Mouse (Mus musculus) limb, embryonic 14.5 days (tissue): ENCODE data around the gene Nox4. TPM values are rescaled to one million over a fixed set of nuclear protein-coding genes. Genes with fewer than 3 reads are reported as not detected.

Experiments used
- ATAC-seq: fragments of 200-750 bp; cut with Nextera tagmentation; 2 replicates; pipeline ENCODE4 v1.8.0; 2017; ENCODE audit warnings: low read depth, moderate number of reproducible peaks, moderate TSS enrichment; ENCODE audit not compliant: low FRiP score
- DNase-seq: peaks from one replicate; pipeline ENCODE4 v3.0.0-alpha.2; 2015; ENCODE audit warnings: low spot score
- H3K27ac ChIP-seq: fragments of 300-500 bp; sonication (generic); replicated peaks from 2 replicates; pipeline ENCODE4 v1.5.1; 2014; ENCODE audit warnings: low read depth, mild to moderate bottlenecking, low read length, moderate library complexity, mixed read lengths
- H3K27me3 ChIP-seq: fragments of 300-500 bp; sonication (generic); 2 replicates; pipeline ENCODE4 v1.6.1; 2014; ENCODE audit warnings: low read length, mixed read lengths; ENCODE audit not compliant: control insufficient read depth, insufficient read depth
- H3K36me3 ChIP-seq: fragments of 300-500 bp; sonication (generic); 2 replicates; pipeline ENCODE4 v1.6.1; 2014; ENCODE audit warnings: mild to moderate bottlenecking, low read length, moderate library complexity, mixed read lengths; ENCODE audit not compliant: control insufficient read depth, insufficient read depth
- H3K4me1 ChIP-seq: fragments of 300-500 bp; sonication (generic); 2 replicates; pipeline ENCODE4 v1.6.1; 2014; ENCODE audit warnings: antibody characterized with exemption, low read length, mixed read lengths; ENCODE audit not compliant: control insufficient read depth, insufficient read depth
- H3K4me2 ChIP-seq: fragments of 300-500 bp; sonication (generic); replicated peaks from 2 replicates; pipeline ENCODE4 v1.6.1; 2014; ENCODE audit warnings: low read depth, mild to moderate bottlenecking, low read length, moderate library complexity; ENCODE audit not compliant: severe bottlenecking
- H3K4me3 ChIP-seq: fragments of 300-500 bp; sonication (generic); replicated peaks from 2 replicates; pipeline ENCODE4 v1.5.1; 2014; ENCODE audit warnings: low read length
- H3K9ac ChIP-seq: fragments of 300-500 bp; sonication (generic); 2 replicates; pipeline ENCODE4 v1.6.1; 2014; ENCODE audit warnings: mild to moderate bottlenecking, low read depth, low read length, moderate library complexity; ENCODE audit not compliant: severe bottlenecking
- H3K9me3 ChIP-seq: fragments of 300-500 bp; sonication (generic); 2 replicates; pipeline ENCODE4 v1.6.1; 2016; ENCODE audit warnings: low read length; ENCODE audit not compliant: control insufficient read depth
- POLR2A ChIP-seq: fragments of 200-500 bp; IDR thresholded peaks from 2 replicates; pipeline ENCODE4 v1.8.0; 2012; ENCODE audit warnings: inconsistent platforms, mild to moderate bottlenecking, moderate library complexity, borderline replicate concordance; ENCODE audit not compliant: insufficient read depth, insufficient read length; ENCODE audit errors: extremely low read depth
- WGBS: fragments of 180-500 bp; shearing (Covaris S2); extraction: QIAGEN DNeasy Blood & Tissue Kit; methylation state at CpG from one replicate; pipeline ENCODE4 v1.1.7; 2014; 5-methylcytosine and 5-hydroxymethylcytosine counted together
- polyA plus RNA-seq, 2 experiments: library from polyadenylated mRNA; depleted of rRNA in 1 of 2; stranded (reverse) in 1 of 2; unstranded in 1 of 2; fragments of >200 nt; fragmentation: Nextera tagmentation in 1 of 2; extraction: Ambion mirVana in 1 of 2; gene quantifications; 2 replicates each; pipeline versions ENCODE4 v1.2.1 to v1.2.3; 2012 to 2014

Gene Nox4
- polyA plus RNA-seq, 2 experiments = 4.1 to 5.7 TPM

DNA sequence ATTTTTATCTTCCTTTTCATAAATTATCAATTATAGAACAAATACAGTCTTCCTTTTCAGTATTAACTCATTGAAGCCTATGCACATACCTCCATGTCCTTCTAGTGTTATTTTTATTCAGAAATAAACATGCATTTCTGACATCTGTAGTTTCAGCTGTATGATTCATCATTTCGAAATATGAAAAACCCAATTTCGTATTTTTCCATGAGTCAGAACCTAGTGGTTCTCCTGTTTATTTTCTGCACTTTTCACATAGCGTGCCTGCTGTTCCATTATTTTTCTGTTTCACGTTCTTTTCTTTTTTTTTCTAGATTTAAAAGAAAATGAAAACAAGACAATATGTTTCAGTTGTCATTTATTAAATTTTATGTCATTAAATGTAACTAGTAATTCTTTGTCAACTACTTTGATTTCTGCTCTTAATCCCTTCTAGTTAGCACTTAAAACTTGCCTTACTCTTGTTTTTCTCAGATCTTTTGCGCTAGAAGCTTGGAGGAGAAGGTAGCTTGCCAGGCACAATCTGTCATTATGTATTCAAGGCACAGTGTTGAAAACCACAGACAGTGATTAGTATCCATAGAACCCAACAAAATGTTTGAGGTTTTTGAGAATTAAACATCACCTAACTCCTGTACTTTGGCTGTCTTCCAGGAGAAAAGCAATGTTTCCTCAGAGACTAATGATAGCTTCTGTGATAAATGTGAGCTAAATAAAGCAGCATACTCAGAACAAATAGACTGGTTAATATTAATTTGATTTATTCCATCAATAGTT, 85.1 kb downstream of the Nox4 start:
- Histone ChIP-seq H3K27me3 (no peaks in the 10 kb centered on the region), H3K9ac (no peak overlapping the region), H3K4me1 (no peaks in the 10 kb centered on the region), H3K9me3 (no peaks in the 10 kb centered on the region), H3K27ac (no peak overlapping the region), H3K36me3 (no peaks in the 10 kb centered on the region), H3K4me2 (no peak overlapping the region), H3K4me3 (no peak overlapping the region)
- ATAC-seq (no peak), DNase-seq (no peak)
- TF ChIP-seq POLR2A = no peak
- 88% methylated on average over 5 of the region's 5 CpGs for WGBS

DNA sequence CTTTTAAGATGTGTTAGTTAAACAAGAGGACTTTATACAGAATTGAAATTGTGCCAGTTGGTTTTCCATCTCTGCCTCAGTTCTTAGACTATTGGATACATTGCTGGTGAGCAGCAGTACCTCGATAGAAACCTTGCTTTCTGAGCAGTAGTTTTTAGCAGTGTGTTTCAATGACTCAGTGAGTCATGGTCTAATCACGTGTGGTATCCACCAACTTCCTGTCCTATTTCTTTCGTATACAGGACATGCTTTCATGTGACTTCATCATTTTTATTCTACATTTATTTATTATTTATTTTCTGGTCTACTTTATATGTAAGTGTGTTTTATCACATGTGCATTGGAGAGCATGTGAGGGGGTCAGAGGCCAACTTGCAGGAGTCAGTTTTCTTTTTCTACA, 99.7 kb downstream of the Nox4 start:
- WGBS = 92% methylated on average over 3 of the region's 3 CpGs
- H3K4me3 ChIP-seq = no peak overlapping the region
- H3K4me1 ChIP-seq = no peaks in the 10 kb centered on the region
- no peak for DNase-seq
- H3K27me3 ChIP-seq = no peaks in the 10 kb centered on the region
- H3K4me2 ChIP-seq = no peak overlapping the region
- H3K36me3 ChIP-seq = no peaks in the 10 kb centered on the region
- no peak overlapping the region for H3K9ac ChIP-seq
- H3K9me3 ChIP-seq = no peaks in the 10 kb centered on the region
- no peak for TF ChIP-seq POLR2A
- no peak overlapping the region for H3K27ac ChIP-seq
- ATAC-seq = no peak

DNA sequence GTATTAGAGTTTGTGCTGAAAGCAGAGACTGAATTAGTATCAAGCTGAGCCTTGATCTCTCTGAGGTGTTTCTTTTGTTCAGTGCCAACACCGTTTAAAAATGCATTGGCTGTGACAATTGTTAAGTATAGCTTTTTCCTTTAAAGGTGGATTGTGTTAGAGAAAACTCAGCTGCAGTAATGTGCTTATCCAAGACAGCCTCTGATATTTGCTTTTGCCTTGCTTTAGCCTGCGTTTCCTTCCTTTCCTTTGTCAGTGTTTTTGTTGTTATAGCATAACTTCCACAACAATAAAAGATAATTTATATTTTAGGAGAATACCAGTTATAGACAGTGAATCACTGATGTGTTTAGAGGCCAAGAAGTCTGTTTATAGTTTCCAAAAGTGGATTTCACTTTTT, 106.9 kb downstream of the Nox4 start:
- Histone ChIP-seq H3K27me3 (no peaks in the 10 kb centered on the region), H3K4me1 (no peaks in the 10 kb centered on the region), H3K9ac (no peak overlapping the region), H3K36me3 (no peaks in the 10 kb centered on the region), H3K9me3 (no peaks in the 10 kb centered on the region), H3K4me3 (no peak overlapping the region), H3K27ac (no peak overlapping the region), H3K4me2 (no peak overlapping the region)
- ATAC-seq (no peak), DNase-seq (no peak)
- no peak for TF ChIP-seq POLR2A
- 73% methylated on average over 2 of the region's 2 CpGs for WGBS

DNA sequence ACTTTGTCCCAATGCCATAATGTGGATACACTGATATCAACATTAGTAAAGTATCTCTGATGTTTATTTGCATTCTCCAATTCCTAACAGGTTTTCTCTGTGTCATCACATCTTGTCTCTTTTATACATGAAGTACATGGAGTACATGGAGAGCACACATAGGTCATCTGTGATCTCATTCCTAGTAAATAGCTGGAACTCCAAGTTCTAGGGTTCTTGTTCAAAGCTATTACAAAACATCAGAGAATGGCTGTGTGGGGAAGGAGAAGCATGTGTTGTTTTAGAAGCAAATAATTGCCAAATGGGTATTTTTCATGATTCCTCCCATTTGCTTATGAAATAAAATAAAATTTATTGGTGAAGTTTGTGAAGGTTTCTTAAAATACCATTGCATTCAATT, 121.9 kb downstream of the Nox4 start:
- ATAC-seq (no peak), DNase-seq (no peak)
- no peak overlapping the region for H3K27ac ChIP-seq

GRCm38 (mm10) chr7:87369131-87369530, 123.2 kb downstream of the Nox4 start:
- Histone ChIP-seq H3K36me3 (no peaks in the 10 kb centered on the region), H3K4me2 (no peak overlapping the region), H3K9me3 (no peaks in the 10 kb centered on the region), H3K9ac (no peak overlapping the region), H3K27me3 (no peaks in the 10 kb centered on the region), H3K4me3 (no peak overlapping the region), H3K4me1 (no peaks in the 10 kb centered on the region), H3K27ac (no peak overlapping the region)
- TF ChIP-seq POLR2A = no peak
- DNase-seq = no peak
- ATAC-seq = no peak
- WGBS = 79% methylated on average over 1 of the region's 1 CpGs

More for the DNA sequence above, 121.9 kb downstream of the Nox4 start:
- no peaks in the 10 kb centered on the region for H3K36me3 ChIP-seq
- H3K9me3 ChIP-seq = no peaks in the 10 kb centered on the region
- H3K27me3 ChIP-seq = no peaks in the 10 kb centered on the region
- no peak overlapping the region for H3K4me2 ChIP-seq
- no peak for TF ChIP-seq POLR2A
- H3K4me1 ChIP-seq = no peaks in the 10 kb centered on the region
- no peak overlapping the region for H3K4me3 ChIP-seq
- H3K9ac ChIP-seq = no peak overlapping the region
